Mouse (Mus musculus) adrenal gland, postnatal 10 days (tissue): ENCODE data around the gene Zbtb45. TPM values are rescaled to one million over a fixed set of nuclear protein-coding genes. Genes with fewer than 3 reads are reported as not detected.

ENCODE experiments used
- DNase-seq: peaks from one replicate; pipeline ENCODE4 v3.0.0; 2021; ENCODE audit warnings: mixed read lengths
- total RNA-seq, 2 experiments: library from RNA; stranded (reverse); gene quantifications; 2 replicates each; pipeline ENCODE4 v1.2.3; 2021

Zbtb45 gene
- total RNA-seq, 2 experiments from 2014 or later: 11.3 to 13.6 TPM

- DNase-seq: peak; percentile 98
Observed at GRCm38 (mm10) chr7:13034148-13034977, 24.5 kb upstream of the Zbtb45 start, which contains the start of gene Chmp2a. Gene Chmp2a (minus strand): TSS chr7:13034807.

- DNase-seq: no peak
Observed at GRCm38 (mm10) chr7:13033451-13034147, 23.8 kb upstream of the Zbtb45 start.

- no peak for DNase-seq
Observed at GRCm38 (mm10) chr7:13032541-13032940, 22.7 kb upstream of the Zbtb45 start.

GRCm38 (mm10) chr7:13031983-13032382 is 22.1 kb upstream of the Zbtb45 start:
- DNase-seq: no peak

- DNase-seq: no peak
Observed at GRCm38 (mm10) chr7:13031069-13031468, 21.2 kb upstream of the Zbtb45 start.

- no peak for DNase-seq
Observed at GRCm38 (mm10) chr7:13028986-13029385, 19.2 kb upstream of the Zbtb45 start.

- no peak for DNase-seq
Observed at GRCm38 (mm10) chr7:13025511-13026112, 15.8 kb upstream of the Zbtb45 start.

- DNase-seq: peak; percentile 87
Observed at GRCm38 (mm10) chr7:13024805-13025204, 15.0 kb upstream of the Zbtb45 start.

- peak; percentile 95 for DNase-seq
Observed at GRCm38 (mm10) chr7:13023928-13024731, 14.3 kb upstream of the Zbtb45 start.

- peak; percentile 83 for DNase-seq
Observed at GRCm38 (mm10) chr7:13022773-13023535, 13.1 kb upstream of the Zbtb45 start.

- DNase-seq: no peak
Observed at GRCm38 (mm10) chr7:13015217-13015616, 5.4 kb upstream of the Zbtb45 start.

GRCm38 (mm10) chr7:13014275-13014839 is 4.5 kb upstream of the Zbtb45 start:
- no peak for DNase-seq

GRCm38 (mm10) chr7:13013671-13014070 is 3.8 kb upstream of the Zbtb45 start:
- DNase-seq: no peak

GRCm38 (mm10) chr7:13009143-13010004 is 460 bp downstream of the Zbtb45 start:
- peak; percentile 94 for DNase-seq

- no peak for DNase-seq
Observed at GRCm38 (mm10) chr7:13007341-13008092, 2.3 kb downstream of the Zbtb45 start.

GRCm38 (mm10) chr7:13006531-13006930 is 3.3 kb downstream of the Zbtb45 start:
- DNase-seq: no peak

GRCm38 (mm10) chr7:13006011-13006410 is 3.8 kb downstream of the Zbtb45 start:
- no peak for DNase-seq

- no peak for DNase-seq
Observed at GRCm38 (mm10) chr7:13003380-13003779, 6.5 kb downstream of the Zbtb45 start.

- DNase-seq: no peak
Observed at GRCm38 (mm10) chr7:13001584-13001983, 8.2 kb downstream of the Zbtb45 start.
